Mouse (Mus musculus) urinary bladder, adult 2 months (tissue): ENCODE results near the gene Utp4. TPM values are rescaled to one million over a fixed set of nuclear protein-coding genes. Genes with fewer than 3 reads are reported as not detected.

ENCODE experiments used
- DNase-seq: peaks from one replicate; pipeline ENCODE4 v3.0.0; 2022; ENCODE audit warnings: low spot score
- polyA plus RNA-seq: library from polyadenylated mRNA; depleted of rRNA; stranded (reverse); fragments of >200 nt; gene quantifications from 2 replicates; pipeline ENCODE4 v1.2.3, GENCODE M21; 2012; rRNA removed

The Utp4 gene
- polyA plus RNA-seq, 1 experiment: 30.2 TPM

DNA sequence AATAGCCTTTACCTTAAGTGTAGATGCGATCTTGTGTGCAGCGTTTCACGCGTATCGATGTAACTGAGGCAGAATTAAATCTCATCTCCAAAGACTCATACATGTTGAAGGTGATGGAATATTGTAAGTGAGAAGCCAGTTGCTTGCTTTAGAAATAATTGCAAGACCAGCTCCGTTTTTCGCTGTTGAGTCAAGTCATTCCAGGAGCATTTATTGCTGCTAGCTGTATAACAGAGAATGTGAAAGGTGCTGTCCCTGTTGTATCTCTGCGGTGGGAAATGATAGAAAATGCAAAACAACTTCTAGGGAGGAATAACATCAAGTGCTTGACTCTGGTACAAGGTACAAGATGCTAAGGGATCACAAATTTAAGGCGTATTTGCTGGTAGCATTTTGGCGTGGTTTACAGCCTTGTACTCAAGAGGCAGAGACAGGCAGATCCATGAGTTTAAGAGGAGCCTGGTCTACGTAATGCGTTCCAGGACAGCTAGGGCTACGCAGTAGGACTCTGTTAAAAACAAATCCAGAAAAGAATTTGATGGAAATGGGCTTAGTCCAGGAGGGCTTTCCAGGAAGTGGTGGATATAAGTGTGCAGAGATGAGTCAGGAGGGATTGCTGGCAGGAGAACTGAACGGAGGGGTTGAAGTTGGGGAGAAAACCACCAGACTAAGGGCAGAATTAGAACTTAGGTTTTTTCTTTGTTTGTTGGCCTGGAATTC is 43.8 kb downstream of the Utp4 start:
- DNase-seq: no peak

DNA sequence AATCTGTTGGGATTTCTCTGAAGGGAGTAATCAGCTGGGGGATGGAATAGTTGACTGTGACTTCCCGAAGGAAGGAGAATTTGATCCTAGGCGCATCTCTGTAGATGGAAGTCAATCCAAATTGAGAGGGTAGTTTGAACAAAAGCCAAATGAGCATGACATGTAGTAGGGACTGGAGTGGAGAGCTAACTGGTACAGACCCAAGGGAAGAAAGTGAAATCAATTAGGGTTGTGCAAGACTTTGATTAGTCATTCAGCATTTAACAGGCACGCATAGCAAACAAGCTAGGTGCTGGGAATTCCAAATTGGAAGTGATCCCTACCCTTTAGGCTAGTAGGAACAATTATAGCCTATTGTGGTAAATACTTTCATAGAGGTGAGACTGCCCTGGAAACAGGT is 48.4 kb downstream of the Utp4 start:
- DNase-seq: no peak

DNA sequence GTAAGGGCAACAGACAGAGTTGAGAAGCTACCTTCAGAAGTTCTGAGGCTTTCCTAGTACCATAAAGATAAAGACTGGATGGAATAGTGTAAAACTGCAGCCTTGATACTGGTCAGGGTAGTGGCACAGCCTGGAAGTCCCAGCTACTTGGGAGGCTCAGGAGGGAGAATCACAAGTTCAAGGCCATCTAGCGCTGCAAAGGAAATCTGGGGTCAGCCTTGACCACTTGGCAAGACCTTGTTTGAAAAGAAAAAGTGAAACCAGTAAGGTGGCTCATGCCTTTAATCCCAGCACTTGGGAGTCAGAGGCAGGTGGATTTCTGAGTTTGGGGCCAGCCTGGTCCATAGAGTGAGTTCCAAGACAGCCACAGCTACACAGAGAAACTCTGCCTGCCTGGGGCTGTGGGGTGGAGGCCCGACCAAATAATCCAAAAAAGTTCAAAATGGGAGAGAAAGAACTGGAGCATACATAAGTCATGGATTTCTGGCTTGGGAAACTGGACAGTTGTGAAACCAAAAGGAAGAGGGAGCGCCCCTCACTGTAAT is 50.5 kb downstream of the Utp4 start:
- no peak for DNase-seq

DNA sequence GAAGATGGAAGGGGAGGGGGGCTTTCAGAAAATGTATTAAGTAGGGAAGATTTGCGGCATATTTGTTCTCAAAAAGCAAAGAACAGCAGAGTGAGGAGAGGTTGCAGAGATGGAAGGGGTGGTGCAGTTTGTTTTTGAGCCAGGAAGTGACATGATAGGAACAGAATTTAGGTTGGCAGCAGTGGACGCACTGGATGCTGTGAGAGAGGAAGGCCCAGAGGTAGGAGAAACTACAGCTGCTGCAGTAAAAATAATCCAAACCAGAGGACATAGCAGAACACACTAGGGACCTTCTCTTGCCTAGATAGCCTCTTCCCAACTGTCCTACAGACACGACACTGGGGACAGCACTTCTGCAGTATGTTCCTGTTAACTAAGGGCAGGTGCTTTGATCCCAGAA is 51.3 kb downstream of the Utp4 start:
- DNase-seq: no peak

DNA sequence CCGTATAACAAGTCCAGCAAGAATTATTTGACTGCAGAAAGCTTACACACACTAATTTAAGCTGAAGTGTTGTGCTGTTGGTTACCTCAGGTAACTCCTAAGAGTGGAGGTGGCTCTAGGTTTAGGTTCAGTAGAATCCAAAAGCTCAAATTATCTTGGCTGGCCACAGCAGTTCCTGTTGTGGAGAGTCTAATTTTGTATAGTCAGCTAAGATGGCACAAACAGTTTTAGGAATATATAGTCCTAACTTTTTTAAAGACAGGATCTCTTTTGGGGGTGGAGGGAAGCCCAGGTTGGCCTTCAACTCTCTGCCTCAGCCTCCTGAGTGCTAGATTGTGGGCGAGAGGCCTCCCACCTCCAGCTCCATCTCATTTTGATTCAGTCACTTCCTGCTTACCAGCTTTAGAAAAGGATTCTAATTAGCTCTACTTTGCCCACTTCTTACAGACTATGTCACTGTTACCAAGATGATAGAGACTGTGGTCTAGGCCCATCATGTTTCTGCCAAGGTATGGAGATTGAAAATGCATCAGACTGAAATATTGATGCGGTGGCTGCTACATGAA is 55.3 kb downstream of the Utp4 start:
- DNase-seq: no peak

DNA sequence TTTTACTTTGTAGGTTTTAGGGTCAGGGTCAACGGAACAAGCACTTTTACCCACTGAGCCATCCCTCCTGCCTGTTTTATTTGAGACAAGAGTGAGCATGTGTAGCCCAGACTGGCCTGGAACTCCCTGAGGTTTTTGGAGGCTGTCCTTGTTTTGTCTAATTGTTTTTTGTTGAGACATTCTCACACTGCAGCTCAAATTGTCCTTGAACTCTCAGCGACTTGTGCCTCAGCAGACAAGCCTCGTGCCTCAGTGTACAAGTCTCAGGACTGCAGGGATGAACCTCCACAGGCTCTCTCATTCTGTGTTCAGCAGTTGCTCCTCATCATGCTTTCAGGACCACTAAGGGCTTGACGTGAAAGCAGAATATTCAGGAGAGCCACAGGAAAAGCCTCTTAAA is 58.3 kb downstream of the Utp4 start:
- no peak for DNase-seq

DNA sequence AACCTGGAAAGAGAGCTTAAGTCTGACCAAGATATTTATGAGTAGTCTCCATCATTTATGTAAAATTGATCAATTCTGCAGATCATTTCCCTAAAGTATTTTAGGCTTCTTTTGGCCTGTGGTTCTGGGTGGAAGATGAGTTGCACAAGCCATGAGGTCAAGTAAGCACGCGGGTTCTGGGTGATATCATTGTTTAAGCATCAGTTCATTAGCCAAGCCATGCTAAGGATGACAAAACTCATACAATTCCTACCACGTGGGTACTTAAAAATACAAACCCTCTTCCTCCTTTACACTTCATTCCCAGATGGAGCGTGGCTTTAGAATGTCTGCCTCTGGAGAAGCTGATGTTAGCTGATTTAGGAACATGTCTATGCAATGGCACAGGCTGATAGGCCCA is 60.1 kb downstream of the Utp4 start:
- no peak for DNase-seq

DNA sequence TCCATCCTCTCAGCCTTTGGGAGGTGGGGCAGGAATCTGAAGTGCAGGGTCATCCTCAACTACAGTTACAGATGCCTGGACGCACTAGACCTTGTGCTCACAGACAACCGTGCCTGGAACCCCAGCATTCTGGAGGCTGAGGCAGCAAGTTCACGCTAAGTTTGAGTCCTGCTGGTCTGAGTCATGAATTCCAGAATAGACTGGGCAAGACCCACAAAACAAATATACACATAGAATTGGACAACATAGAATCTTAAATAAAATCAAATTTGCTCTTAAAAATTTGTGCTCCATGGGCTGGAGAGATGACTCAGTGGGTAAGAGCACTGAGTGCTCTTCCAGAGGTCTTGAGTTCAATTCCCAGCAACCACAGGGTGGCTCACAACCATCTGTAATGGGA is 63.6 kb downstream of the Utp4 start:
- DNase-seq: no peak

DNA sequence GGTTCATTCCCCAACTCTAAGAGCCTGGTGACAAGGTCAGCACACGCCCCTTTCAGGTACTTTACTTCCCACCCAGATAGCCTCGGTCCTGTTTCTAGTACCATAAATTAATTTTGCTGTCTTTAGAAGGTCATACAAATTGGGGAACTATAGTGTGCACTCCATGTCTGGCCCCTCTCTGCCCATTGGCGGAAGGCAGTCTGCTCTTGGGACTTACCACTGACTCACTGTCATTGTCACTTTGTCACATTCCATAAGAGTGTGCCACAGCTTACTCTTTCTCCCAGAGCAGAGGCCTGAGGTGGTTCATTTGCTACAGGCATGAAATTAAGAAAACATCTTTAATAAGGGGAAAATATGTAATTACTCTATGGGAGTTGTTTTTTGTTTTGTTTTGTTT is 64.8 kb downstream of the Utp4 start:
- DNase-seq: no peak

DNA sequence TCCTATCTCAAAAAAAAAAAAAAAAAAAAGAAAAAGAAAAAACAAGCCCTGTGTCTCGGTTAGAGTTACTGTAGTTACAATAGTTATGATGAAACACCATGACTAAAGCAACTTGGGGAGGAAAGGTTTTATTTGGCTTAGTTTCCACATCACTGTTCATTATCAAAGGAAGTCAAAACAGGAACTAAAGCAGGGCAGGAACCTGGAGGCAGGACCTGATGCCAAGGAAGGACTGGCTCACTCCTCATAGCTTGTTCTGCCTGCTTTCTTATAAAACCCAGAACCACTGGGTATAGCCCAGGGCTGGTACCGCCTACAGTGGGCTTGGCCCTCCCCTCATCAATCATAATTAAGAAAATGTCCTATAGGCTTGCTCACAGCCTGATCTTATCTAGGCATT is 66.2 kb downstream of the Utp4 start:
- no peak for DNase-seq

DNA sequence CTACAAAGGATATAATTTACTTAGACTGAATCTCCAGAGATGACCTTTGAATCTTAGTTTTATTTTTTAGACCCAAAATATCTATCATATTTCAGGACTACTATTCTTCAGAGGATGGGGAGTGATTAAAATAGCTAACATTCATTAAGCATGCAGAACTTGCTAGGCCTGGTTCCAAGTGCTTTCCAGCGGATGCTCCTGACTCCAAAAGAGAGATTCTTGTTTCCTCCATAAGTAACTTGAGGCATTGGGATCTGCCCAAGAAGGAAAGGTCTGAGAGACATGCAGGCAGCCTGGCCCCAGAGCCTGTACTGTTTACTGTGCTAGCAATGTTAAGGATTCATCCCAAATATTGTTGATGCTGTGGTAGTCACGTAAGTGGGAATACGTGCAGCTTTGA is 68.9 kb downstream of the Utp4 start:
- no peak for DNase-seq

DNA sequence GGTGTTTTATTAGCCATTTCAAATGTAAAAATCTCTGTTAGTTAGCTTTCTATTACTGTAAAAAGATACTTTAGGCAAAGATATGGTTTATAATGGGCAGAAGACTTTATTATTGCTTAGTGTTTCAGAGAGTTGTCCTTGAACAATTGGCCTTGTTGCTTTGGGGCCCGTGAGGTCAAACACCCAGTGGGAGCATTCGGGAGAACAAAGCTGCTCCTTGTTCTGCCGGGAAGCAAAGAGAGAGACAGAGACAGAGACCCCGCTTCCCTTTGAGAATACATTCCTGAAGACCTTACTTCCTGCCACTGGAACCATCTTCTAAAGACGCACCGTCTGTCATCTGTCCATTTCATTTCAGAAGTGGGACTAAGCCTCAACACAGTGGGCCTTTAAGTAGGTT is 69.9 kb downstream of the Utp4 start:
- no peak for DNase-seq

DNA sequence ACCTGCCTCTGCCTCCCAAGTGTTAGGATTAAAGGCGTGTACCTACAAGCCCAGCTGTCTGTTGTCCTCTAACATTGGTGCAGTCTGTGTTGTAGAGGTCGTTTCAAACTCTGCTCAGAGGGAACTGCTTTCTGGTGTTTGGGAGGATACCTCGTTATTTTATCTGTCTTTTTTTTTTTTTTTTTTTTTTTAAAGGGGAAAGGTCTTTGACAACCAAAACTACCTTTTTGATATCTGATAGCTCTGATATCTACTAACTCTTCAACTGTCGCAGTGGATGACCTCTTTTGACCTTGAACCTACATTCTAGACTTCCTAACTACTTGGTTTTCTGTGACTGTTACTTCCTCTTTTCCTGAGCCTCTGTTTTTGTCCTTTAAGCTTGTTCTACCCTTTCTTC is 71.1 kb downstream of the Utp4 start:
- no peak for DNase-seq

DNA sequence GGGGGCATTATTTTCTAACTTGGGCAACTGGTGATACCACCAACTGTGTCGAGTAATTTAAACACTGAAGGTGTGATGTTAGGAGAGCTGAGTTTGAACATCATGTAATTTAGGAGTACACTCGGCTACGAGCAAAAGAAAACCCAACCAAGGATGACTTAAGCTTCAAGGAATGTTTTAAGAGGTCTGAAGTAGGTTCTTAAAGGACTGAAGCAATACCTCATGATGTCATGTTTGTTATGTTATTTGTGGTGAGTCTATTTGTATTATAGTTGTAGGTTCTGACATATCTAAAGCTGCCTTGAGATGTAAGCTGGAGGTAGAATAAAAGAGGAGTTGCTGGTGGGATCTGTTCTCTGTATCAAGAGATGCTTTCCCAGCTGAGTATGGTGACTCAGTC is 76.5 kb downstream of the Utp4 start:
- no peak for DNase-seq

DNA sequence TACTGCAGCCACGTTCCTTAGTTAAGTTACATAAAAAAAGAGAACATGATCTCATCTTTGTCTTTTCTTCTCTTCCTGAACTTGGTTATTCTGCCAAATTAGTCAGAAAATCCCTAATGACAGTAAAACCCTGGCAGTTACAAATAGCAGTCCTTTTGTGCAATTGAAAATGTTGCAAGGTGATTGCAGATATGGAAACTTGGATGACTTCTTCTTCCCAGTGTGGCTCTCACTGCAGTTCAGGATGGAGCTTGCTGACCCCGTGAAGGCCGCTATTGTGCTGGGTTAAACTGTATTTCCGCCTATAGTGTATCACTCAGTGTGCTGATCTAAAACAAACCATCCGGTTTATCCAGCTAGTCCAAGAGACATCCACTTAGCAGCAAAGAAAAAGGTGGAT is 78.5 kb downstream of the Utp4 start:
- DNase-seq: no peak

Other genes with a start within 250 kb of the Utp4 start
- 4.4 and 5.0 TPM in 2 replicates for gene Tango6, start 210.6 kb upstream of the Utp4 start, polyA plus RNA-seq
- 3.1 TPM in 2 replicates for gene Has3, start 23.4 kb upstream of the Utp4 start, polyA plus RNA-seq
- gene Sntb2, start 42.1 kb downstream of the Utp4 start, polyA plus RNA-seq: 26.8 and 28.9 TPM in 2 replicates
- gene Vps4a, start 137.6 kb downstream of the Utp4 start, polyA plus RNA-seq: 45.1 and 46.6 TPM in 2 replicates
- 28.6 and 29.1 TPM in 2 replicates for gene Pdf, start 155.0 kb downstream of the Utp4 start, polyA plus RNA-seq
- 30.6 and 37.2 TPM in 2 replicates for gene Cog8, start 163.1 kb downstream of the Utp4 start, polyA plus RNA-seq
- gene Nip7, start 163.2 kb downstream of the Utp4 start, polyA plus RNA-seq: 40.5 and 50.2 TPM in 2 replicates
- not detected in 2 replicates for gene Tmed6, start 172.0 kb downstream of the Utp4 start, polyA plus RNA-seq
- gene Terf2, start 202.9 kb downstream of the Utp4 start, polyA plus RNA-seq: 18.5 and 22.1 TPM in 2 replicates